Mouse (Mus musculus) hindbrain, postnatal 0 days (tissue): ENCODE measurements around the gene Pick1. TPM values are rescaled to one million over a fixed set of nuclear protein-coding genes. Genes with fewer than 3 reads are reported as not detected.
A peak's percentile ranks its signal among the peaks of the same experiment; 100 is the strongest.

ENCODE experiments used
- ATAC-seq: fragments of 200-750 bp; cut with Nextera tagmentation; 2 replicates; pipeline ENCODE4 v1.8.0; 2017; ENCODE audit warnings: mild to moderate bottlenecking, moderate TSS enrichment, moderate library complexity
- DNase-seq: peaks from one replicate; pipeline ENCODE4 v3.0.0-alpha.2; 2015; ENCODE audit warnings: low spot score
- H3K27ac ChIP-seq: fragments of 300-500 bp; sonication (generic); 2 replicates; pipeline ENCODE4 v1.5.1; 2014; ENCODE audit warnings: mild to moderate bottlenecking
- H3K27me3 ChIP-seq: fragments of 300-500 bp; sonication (generic); 2 replicates; pipeline ENCODE4 v1.6.1; 2014; ENCODE audit warnings: low read length, mixed read lengths; ENCODE audit not compliant: insufficient read depth
- H3K36me3 ChIP-seq: fragments of 300-500 bp; sonication (generic); 2 replicates; pipeline ENCODE4 v1.6.1; 2014; ENCODE audit warnings: low read length, mixed read lengths; ENCODE audit not compliant: insufficient read depth
- H3K4me1 ChIP-seq: fragments of 300-500 bp; sonication (generic); 2 replicates; pipeline ENCODE4 v1.6.1; 2014; ENCODE audit warnings: antibody characterized with exemption, low read length, mixed read lengths; ENCODE audit not compliant: insufficient read depth
- H3K4me2 ChIP-seq: fragments of 300-500 bp; sonication (generic); 2 replicates; pipeline ENCODE4 v1.6.1; 2014; ENCODE audit warnings: low read depth, mild to moderate bottlenecking, low read length, moderate library complexity, mixed read lengths
- H3K4me3 ChIP-seq: fragments of 300-500 bp; sonication (generic); 2 replicates; pipeline ENCODE4 v1.5.1; 2014; ENCODE audit warnings: low read length
- H3K9ac ChIP-seq: fragments of 300-500 bp; sonication (generic); replicated peaks from 2 replicates; pipeline ENCODE4 v1.6.1; 2014; ENCODE audit warnings: mild to moderate bottlenecking, low read length, moderate library complexity, mixed read lengths
- H3K9me3 ChIP-seq: fragments of 300-500 bp; sonication (generic); 2 replicates; pipeline ENCODE4 v1.6.1; 2016; ENCODE audit warnings: low read length, mixed read lengths
- CTCF ChIP-seq: IDR thresholded peaks from 2 replicates; pipeline ENCODE4 v1.5.1; 2016; ENCODE audit warnings: antibody characterized with exemption, control low read depth, low read depth
- WGBS: fragments of 180-500 bp; shearing (Covaris S2); extraction: QIAGEN DNeasy Blood & Tissue Kit; methylation state at CpG from one replicate; pipeline ENCODE4 v1.1.7; 2014; 5-methylcytosine and 5-hydroxymethylcytosine counted together
- polyA plus RNA-seq: library from polyadenylated mRNA; unstranded; fragments of >200 nt; fragmentation: Nextera tagmentation; extraction: Ambion mirVana; gene quantifications from 2 replicates; pipeline ENCODE4 v1.2.1, GENCODE M21; 2015
- total RNA-seq: library from RNA; depleted of rRNA; stranded (reverse); fragments of >200 nt; gene quantifications from 2 replicates; pipeline ENCODE4 v1.2.3, GENCODE M21; 2014

The Pick1 gene
- total and polyA plus RNA-seq, 2 experiments from 2014 or later: 59.4 to 67.7 TPM

GRCm38 (mm10) chr15:79208758-79209439 lies 20.1 kb upstream of the Pick1 start:
- H3K36me3 ChIP-seq: no peaks in the 10 kb centered on the region
- H3K9ac ChIP-seq: no peak overlapping the region
- no peak overlapping the region for H3K27ac ChIP-seq
- no peak overlapping the region for H3K4me3 ChIP-seq
- DNase-seq (no peak), ATAC-seq (no peak)
- no peaks in the 10 kb centered on the region for H3K27me3 ChIP-seq
- no peaks in the 10 kb centered on the region for H3K4me1 ChIP-seq
- no peak for TF ChIP-seq CTCF
- WGBS: 78% methylated on average over 27 of the region's 27 CpGs
- H3K9me3 ChIP-seq: no peaks in the 10 kb centered on the region
- H3K4me2 ChIP-seq: no peak overlapping the region

DNA sequence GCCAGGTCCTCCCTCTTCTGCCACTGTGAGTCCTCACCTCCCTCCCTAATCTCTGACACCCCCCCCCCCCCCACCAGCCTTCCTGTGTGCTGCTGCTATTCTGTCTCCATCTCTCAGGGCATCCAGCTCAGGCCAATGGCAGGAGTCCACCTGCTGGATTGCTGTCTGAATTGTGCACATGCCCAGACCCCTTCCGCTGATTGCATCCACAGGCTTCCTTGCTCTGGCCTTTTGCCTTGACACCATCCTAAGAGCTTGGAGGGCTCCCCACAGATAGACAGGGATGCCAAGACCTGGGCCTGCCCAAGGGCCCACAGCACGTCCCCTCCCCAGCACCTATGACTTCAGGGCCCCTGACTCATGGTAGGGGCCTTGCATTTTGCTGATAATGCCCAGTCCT lies 18.6 kb upstream of the Pick1 start:
- Histone ChIP-seq H3K27me3 (no peaks in the 10 kb centered on the region), H3K9me3 (no peaks in the 10 kb centered on the region), H3K4me1 (no peaks in the 10 kb centered on the region), H3K4me3 (no peak overlapping the region), H3K36me3 (no peaks in the 10 kb centered on the region), H3K9ac (no peak overlapping the region), H3K4me2 (no peak overlapping the region), H3K27ac (no peak overlapping the region)
- ATAC-seq (no peak), DNase-seq (no peak)
- no peak for TF ChIP-seq CTCF
- 38% methylated on average over 2 of the region's 2 CpGs for WGBS

DNA sequence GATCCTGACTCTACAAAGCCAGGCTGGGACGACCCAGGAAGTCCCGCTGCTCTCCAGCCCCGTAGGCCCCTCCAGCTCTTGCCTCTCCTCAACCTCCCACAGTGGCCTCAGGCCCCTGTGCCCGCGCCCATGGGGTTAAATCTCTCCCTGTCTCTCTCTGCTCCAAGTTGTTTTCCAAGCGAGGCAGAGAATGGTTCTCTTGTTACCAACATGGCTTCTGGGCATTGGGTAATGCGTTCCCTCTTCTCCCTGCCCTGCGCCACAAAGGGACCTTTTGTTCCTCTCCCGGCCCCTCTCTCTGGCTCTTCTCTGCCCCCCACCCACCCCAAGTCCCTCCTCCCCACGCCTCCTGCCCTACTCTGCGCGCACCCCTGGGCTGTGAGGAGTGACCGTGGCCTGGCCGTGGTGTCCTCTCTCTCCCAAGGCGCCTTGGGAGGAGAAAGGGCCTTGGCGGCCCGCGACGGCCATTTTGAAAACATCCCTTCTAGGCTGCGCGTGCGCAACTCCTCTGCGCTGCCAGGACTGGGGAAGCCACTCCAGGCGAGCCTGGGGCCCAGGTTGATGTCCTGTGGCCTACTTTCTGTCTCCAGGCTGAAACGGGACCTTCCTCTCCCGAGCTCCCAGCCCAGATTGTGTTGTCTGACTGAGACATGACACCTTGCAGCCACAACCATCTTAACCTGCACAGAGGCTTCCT lies 16.1 kb upstream of the Pick1 start:
- DNase-seq: peak; percentile 21
- Histone ChIP-seq H3K9ac (no peak overlapping the region), H3K36me3 (no peaks in the 10 kb centered on the region), H3K4me2 (no peak overlapping the region), H3K9me3 (no peaks in the 10 kb centered on the region), H3K4me1 (no peaks in the 10 kb centered on the region), H3K27ac (no peak overlapping the region), H3K27me3 (no peaks in the 10 kb centered on the region), H3K4me3 (no peak overlapping the region)
- no peak for TF ChIP-seq CTCF
- ATAC-seq: peak; percentile 67; the same call in 1 of the 2 replicates
- WGBS: 77% methylated on average over 23 of the region's 26 CpGs

DNA sequence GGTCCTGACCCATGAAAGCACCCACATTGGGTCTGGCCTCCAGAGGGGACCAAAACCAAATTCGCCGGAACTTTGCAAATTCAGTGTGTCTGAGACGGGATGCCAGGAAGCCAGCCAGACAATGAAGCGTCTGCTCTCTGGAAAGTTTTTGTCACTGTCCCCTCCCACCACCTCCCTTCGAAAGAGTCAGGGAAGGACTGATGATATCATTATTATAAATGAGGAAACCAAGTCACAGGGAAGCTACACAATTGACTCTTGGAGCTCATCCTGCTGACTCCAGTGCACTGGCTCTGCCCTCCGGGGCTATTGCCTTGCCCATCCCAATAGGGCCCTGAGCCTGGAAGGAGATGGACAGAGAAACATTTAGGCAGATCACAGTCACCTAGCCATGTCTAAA lies 15.4 kb upstream of the Pick1 start:
- WGBS: 60% methylated on average over 6 of the region's 6 CpGs

GRCm38 (mm10) chr15:79216191-79216590 lies 12.8 kb upstream of the Pick1 start:
- Histone ChIP-seq H3K4me3 (no peak overlapping the region), H3K9ac (no peak overlapping the region), H3K4me2 (no peak overlapping the region), H3K27me3 (no peaks in the 10 kb centered on the region), H3K36me3 (no peaks in the 10 kb centered on the region), H3K27ac (no peak overlapping the region), H3K9me3 (no peaks in the 10 kb centered on the region), H3K4me1 (no peaks in the 10 kb centered on the region)
- no peak for DNase-seq
- TF ChIP-seq CTCF: no peak
- 84% methylated on average over 3 of the region's 3 CpGs for WGBS
- ATAC-seq: no peak

More for the DNA sequence above, 15.4 kb upstream of the Pick1 start:
- ATAC-seq (no peak), DNase-seq (no peak)
- TF ChIP-seq CTCF: no peak
- H3K4me2 ChIP-seq: no peak overlapping the region
- no peaks in the 10 kb centered on the region for H3K27me3 ChIP-seq
- H3K4me1 ChIP-seq: no peaks in the 10 kb centered on the region
- H3K4me3 ChIP-seq: no peak overlapping the region
- no peak overlapping the region for H3K27ac ChIP-seq
- H3K36me3 ChIP-seq: no peaks in the 10 kb centered on the region
- H3K9me3 ChIP-seq: no peaks in the 10 kb centered on the region
- H3K9ac ChIP-seq: no peak overlapping the region

DNA sequence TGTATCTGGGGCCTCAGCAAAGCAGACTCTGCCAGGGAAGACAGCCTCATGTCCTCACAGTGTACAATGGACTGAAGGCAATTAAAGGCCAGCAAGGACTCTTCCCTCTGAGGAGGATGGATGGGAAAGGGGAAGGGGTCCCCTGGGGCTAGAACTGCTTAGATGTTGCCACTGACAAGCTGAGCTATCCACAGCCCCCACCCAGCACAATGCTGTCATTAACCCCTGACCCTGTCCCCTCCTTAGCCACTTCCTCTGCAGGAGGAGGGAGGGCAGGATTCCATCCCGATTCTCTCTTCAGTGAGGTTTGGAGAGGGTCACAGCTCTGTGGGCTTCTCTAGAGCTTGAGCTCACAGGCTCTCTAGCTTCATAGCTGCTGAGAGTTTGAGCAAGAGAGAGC lies 9.4 kb upstream of the Pick1 start:
- H3K36me3 ChIP-seq: no peaks in the 10 kb centered on the region
- DNase-seq: no peak
- no peak overlapping the region for H3K27ac ChIP-seq
- H3K4me2 ChIP-seq: no peak overlapping the region
- no peak for TF ChIP-seq CTCF
- H3K27me3 ChIP-seq: no peaks in the 10 kb centered on the region
- WGBS: 8% methylated on average over 1 of the region's 1 CpGs
- 0 out of 2 replicates have a peak, but pooled peaks cover 2% of the 10 kb centered on the region for H3K4me1 ChIP-seq
- H3K9ac ChIP-seq: no peak overlapping the region
- H3K4me3 ChIP-seq: no peak overlapping the region
- H3K9me3 ChIP-seq: no peaks in the 10 kb centered on the region
- no peak for ATAC-seq

- no peak for TF ChIP-seq CTCF
- ATAC-seq (no peak), DNase-seq (no peak)
- 10% methylated on average over 4 of the region's 5 CpGs for WGBS
- H3K36me3 ChIP-seq: no peaks in the 10 kb centered on the region
- H3K27ac ChIP-seq: no peak overlapping the region
- 0 out of 2 replicates have a peak, but pooled peaks cover 3% of the 10 kb centered on the region for H3K4me1 ChIP-seq
- H3K9me3 ChIP-seq: no peaks in the 10 kb centered on the region
- H3K9ac ChIP-seq: no peak overlapping the region
- no peak overlapping the region for H3K4me2 ChIP-seq
- no peak overlapping the region for H3K4me3 ChIP-seq
- H3K27me3 ChIP-seq: no peaks in the 10 kb centered on the region
Measured at GRCm38 (mm10) chr15:79223641-79224040, 5.3 kb upstream of the Pick1 start.
